Mouse (Mus musculus) CH12.LX (cell line): Measurements from ENCODE around the gene Mon1a.

Source experiments
- CTCF ChIP-seq, 2 experiments: IDR thresholded peaks in 1 of 2; conservative IDR thresholded peaks in 1 of 2; 2 replicates each; pipeline ENCODE4 v1.5.1; 2011 to 2012; ENCODE audit warnings: low read depth in 2 of 2, low read length in 2 of 2, improper control_type of control experiment in 1 of 2, inconsistent platforms in 1 of 2, mild to moderate bottlenecking in 1 of 2, moderate library complexity in 1 of 2
- JUN ChIP-seq: IDR thresholded peaks from 2 replicates; pipeline ENCODE4 v1.6.1; 2011; ENCODE audit warnings: low read depth, mild to moderate bottlenecking, low read length, improper control_type of control experiment, moderate library complexity; ENCODE audit not compliant: insufficient read depth
- KAT2A ChIP-seq: IDR thresholded peaks from 2 replicates; pipeline ENCODE4 v1.6.1; 2012; ENCODE audit warnings: low read length, improper control_type of control experiment, inconsistent platforms; ENCODE audit not compliant: insufficient replicate concordance
- MXI1 ChIP-seq: IDR thresholded peaks from 2 replicates; pipeline ENCODE4 v1.6.1; 2011; ENCODE audit warnings: mild to moderate bottlenecking, low read depth, low read length, improper control_type of control experiment
- SMC3 ChIP-seq: IDR thresholded peaks from 2 replicates; pipeline ENCODE4 v1.6.1; 2011; ENCODE audit warnings: low read depth, low read length, improper control_type of control experiment
- ZC3H11A ChIP-seq: IDR thresholded peaks from 2 replicates; pipeline ENCODE4 v1.6.1; 2012; ENCODE audit warnings: low read depth, mild to moderate bottlenecking, inconsistent platforms, low read length, improper control_type of control experiment

GRCm38 (mm10) chr9:107935374-107935773, 47.4 kb downstream of the Mon1a start, which contains the start of gene Camkv:
- TF ChIP-seq SMC3 (no peak), KAT2A (no peak), MXI1 (no peak), ZC3H11A (no peak), CTCF (conservative IDR thresholded peaks at IDR 0.05 in 1 of 2, IDR thresholded peaks at IDR 0.05 in 1 of 2; ENCODE audit: low read depth in 2 of 2, low read length in 2 of 2) (no peak), JUN (no peak)
